Comparison of ENCODE assay signal across 19 mouse cellular contexts in genomic region chr6:122116963-122117362, GRCm38 (mm10).
"Had no signal": no experiment of that assay in that cellular context is flagged by ENCODE, and none has a peak within 500 bp of the region (broad histone marks: within the 10 kb centered on the region; RNA-seq: fewer than 3 reads in every experiment).

No protein-coding gene starts in this region.

- H3K27ac ChIP-seq: liver, embryonic 13.5 days; midbrain, embryonic 12.5 days; midbrain, embryonic 15.5 days; neural tube, embryonic 13.5 days; stomach, embryonic 15.5 days had no signal

- H3K36me3 ChIP-seq: liver, embryonic 13.5 days; midbrain, embryonic 12.5 days; midbrain, embryonic 15.5 days; neural tube, embryonic 13.5 days; stomach, embryonic 15.5 days had no signal

- H3K27me3 ChIP-seq: liver, embryonic 13.5 days; midbrain, embryonic 12.5 days; midbrain, embryonic 15.5 days; neural tube, embryonic 13.5 days; stomach, embryonic 15.5 days had no signal

- H3K4me3 ChIP-seq: liver, embryonic 13.5 days; midbrain, embryonic 12.5 days; midbrain, embryonic 15.5 days; myocyte; neural tube, embryonic 13.5 days; stomach, embryonic 15.5 days had no signal

- DNase-seq: kidney, adult 18-20 months; kidney, adult 9 months; kidney, postnatal 14 days; kidney, postnatal 4 days; left cerebral cortex, postnatal 4 days; liver, embryonic 13.5 days; lung, adult 2 months; lung, postnatal 14 days; lung, postnatal 4 days; retina, postnatal 1 day; right cerebral cortex, postnatal 25 days; spleen, adult 18-20 months; thymus, adult 2 months; thymus, postnatal 25 days had no signal

- H3K4me1 ChIP-seq: liver, embryonic 13.5 days; midbrain, embryonic 12.5 days; midbrain, embryonic 15.5 days; neural tube, embryonic 13.5 days; stomach, embryonic 15.5 days had no signal

- ATAC-seq: midbrain, embryonic 15.5 days had no signal

- H3K9ac ChIP-seq: liver, embryonic 13.5 days; midbrain, embryonic 12.5 days; midbrain, embryonic 15.5 days; neural tube, embryonic 13.5 days; stomach, embryonic 15.5 days had no signal

- H3K4me2 ChIP-seq: liver, embryonic 13.5 days; midbrain, embryonic 12.5 days; midbrain, embryonic 15.5 days; neural tube, embryonic 13.5 days; stomach, embryonic 15.5 days had no signal

- H3K9me3 ChIP-seq: stomach, embryonic 15.5 days had no signal
